ENCODE assay signal across 19 mouse cellular contexts in genomic region chr16:42032030-42032429, GRCm38 (mm10).
"Had no signal": no experiment of that assay in that cellular context is flagged by ENCODE, and none has a peak within 500 bp of the region (broad histone marks: within the 10 kb centered on the region; RNA-seq: fewer than 3 reads in every experiment).

No protein-coding gene starts in this region.

- H3K4me3 ChIP-seq: midbrain, embryonic 10.5 days; midbrain, embryonic 12.5 days; myocyte; neural tube, embryonic 13.5 days; neural tube, embryonic 15.5 days had no signal

- H3K9me3 ChIP-seq: midbrain, embryonic 10.5 days; midbrain, embryonic 12.5 days; neural tube, embryonic 13.5 days; neural tube, embryonic 15.5 days had no signal

- H3K9ac ChIP-seq: lung, embryonic 14.5 days; midbrain, embryonic 12.5 days; neural tube, embryonic 13.5 days; neural tube, embryonic 15.5 days had no signal

- DNase-seq: lung, adult 18-20 months; lung, embryonic 14.5 days; lung, postnatal 10 days; lung, postnatal 4 days; midbrain, embryonic 14.5 days; retina, postnatal 1 day; right cerebral cortex, adult 18-20 months; right cerebral cortex, postnatal 25 days; right cerebral cortex, postnatal 4 days; spleen, adult 18-20 months; thymus, adult 18-20 months; thymus, postnatal 25 days; thymus, postnatal 4 days had no signal

- H3K36me3 ChIP-seq: midbrain, embryonic 10.5 days; midbrain, embryonic 12.5 days; neural tube, embryonic 13.5 days; neural tube, embryonic 15.5 days had no signal

- H3K27ac ChIP-seq: midbrain, embryonic 10.5 days; midbrain, embryonic 12.5 days; neural tube, embryonic 13.5 days; neural tube, embryonic 15.5 days had no signal

- H3K4me1 ChIP-seq: midbrain, embryonic 10.5 days; midbrain, embryonic 12.5 days; neural tube, embryonic 13.5 days; neural tube, embryonic 15.5 days had no signal

- H3K4me2 ChIP-seq: lung, embryonic 14.5 days; midbrain, embryonic 12.5 days; neural tube, embryonic 13.5 days; neural tube, embryonic 15.5 days had no signal

- ATAC-seq: midbrain, embryonic 16.5 days had no signal

- H3K27me3 ChIP-seq: midbrain, embryonic 12.5 days; neural tube, embryonic 13.5 days; neural tube, embryonic 15.5 days had no signal
